Mouse (Mus musculus) lung, postnatal 0 days (tissue): ENCODE measurements around the gene Nrcam.

ENCODE experiments used
- CTCF ChIP-seq: IDR thresholded peaks from 2 replicates; pipeline ENCODE4 v1.5.1; 2016; ENCODE audit warnings: antibody characterized with exemption, mild to moderate bottlenecking
- EP300 ChIP-seq: IDR thresholded peaks from 2 replicates; pipeline ENCODE4 v1.6.1; 2016; ENCODE audit warnings: antibody characterized with exemption, mild to moderate bottlenecking, control low read depth

- TF ChIP-seq CTCF = no peak
- TF ChIP-seq EP300 = no peak
Observed at GRCm38 (mm10) chr12:44480031-44480419, 151.3 kb downstream of the Nrcam start.
